ENCODE assay signal across 8 mouse cellular contexts in the genomic region with DNA sequence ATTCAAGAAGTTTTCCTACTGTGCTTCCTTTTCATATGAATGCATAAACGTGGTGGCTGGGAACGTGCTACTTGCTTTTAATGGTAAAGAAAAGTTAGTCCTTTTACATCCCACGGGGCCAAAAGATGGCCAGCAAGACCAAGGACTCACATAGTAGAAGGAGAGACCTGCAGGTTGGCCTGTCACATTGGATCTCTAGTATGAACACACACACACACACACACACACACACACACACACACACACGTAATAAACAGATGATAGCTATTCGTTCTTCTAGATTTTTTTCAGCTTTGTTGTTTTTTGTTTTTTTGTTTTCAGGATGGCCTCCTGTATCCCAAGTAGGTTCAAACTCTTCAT. TPM values are rescaled to one million over a fixed set of nuclear protein-coding genes. Genes with fewer than 3 reads are reported as not detected.
A peak's percentile ranks its signal among the peaks of the same experiment; 100 is the strongest.
DNase-seq lines count a peak whose midpoint lies in the region; ATAC-seq and TF ChIP-seq lines count a peak whose summit lies in the region.

No protein-coding gene starts in this region.

- TF ChIP-seq POLR2A in ES-Bruce4 (IDR thresholded peaks at IDR 0.05; ENCODE audit: insufficient read depth, low read length), result no peak

- H3K9me3 ChIP-seq in heart, embryonic 13.5 days, result no peaks in the 10 kb centered on the region
- no peaks in the 10 kb centered on the region for H3K9me3 ChIP-seq in ES-Bruce4 (replicated peaks; ENCODE audit: control insufficient read depth, insufficient read depth, low read length, poor library complexity, severe bottlenecking)
- no peaks in the 10 kb centered on the region for H3K9me3 ChIP-seq in forebrain, embryonic 16.5 days (ENCODE audit: control insufficient read depth, low read length)
- no peaks in the 10 kb centered on the region for H3K9me3 ChIP-seq in liver, postnatal 0 days (ENCODE audit: low read length)

- no peak for TF ChIP-seq EP300 in ES-Bruce4 (IDR thresholded peaks at IDR 0.05; ENCODE audit: insufficient read depth, low read depth, low read length)
- no peak for TF ChIP-seq EP300 in liver, postnatal 0 days (IDR thresholded peaks at IDR 0.05; ENCODE audit: low read depth)

- no peak for DNase-seq in heart, adult 9 months (ENCODE audit: low spot score in 2 of 2)
- no peak for DNase-seq in liver, postnatal 0 days
- DNase-seq in T-cell, adult 2 months (ENCODE audit: low spot score), result no peak
- DNase-seq in adrenal gland, adult 8-10 months, result no peak
- no peak for DNase-seq in layer of hippocampus, adult 18-20 months (ENCODE audit: low spot score in 2 of 2)

- WGBS in heart, embryonic 13.5 days, result 39% methylated on average over 5 of the region's 5 CpGs
- 44% methylated on average over 5 of the region's 5 CpGs for WGBS in forebrain, embryonic 16.5 days
- WGBS in liver, postnatal 0 days (ENCODE audit: insufficient replicate concordance), result 44% methylated on average over 5 of the region's 5 CpGs

- H3K4me2 ChIP-seq in heart, embryonic 13.5 days, result peak overlapping the region; percentile 77
- peak overlapping the region; percentile 73 for H3K4me2 ChIP-seq in forebrain, embryonic 16.5 days (ENCODE audit: low read length)
- peak overlapping the region; percentile 98 for H3K4me2 ChIP-seq in liver, postnatal 0 days (ENCODE audit: low read depth, low read length)

- TF ChIP-seq CTCF in ES-Bruce4 (IDR thresholded peaks at IDR 0.05; ENCODE audit: low read depth, low read length), result no peak
- no peak for TF ChIP-seq CTCF in liver, postnatal 0 days (IDR thresholded peaks at IDR 0.05; ENCODE audit: low read depth)

- H3K4me3 ChIP-seq in heart, embryonic 13.5 days, result peak overlapping the region; percentile 78
- H3K4me3 ChIP-seq in ES-Bruce4 (ENCODE audit: low read depth, low read length), result peak overlapping the region; percentile 77
- peak overlapping the region; percentile 94 for H3K4me3 ChIP-seq in forebrain, embryonic 16.5 days (replicated peaks; ENCODE audit: low read length)
- peak overlapping the region; percentile 89 for H3K4me3 ChIP-seq in liver, postnatal 0 days (ENCODE audit: low read depth, low read length)

- H3K27ac ChIP-seq in heart, embryonic 13.5 days (replicated peaks), result peak overlapping the region; percentile 74
- no peak overlapping the region for H3K27ac ChIP-seq in ES-Bruce4 (ENCODE audit: insufficient read depth, low read length)
- peak overlapping the region; percentile 51; the same call in 1 of the 2 replicates for H3K27ac ChIP-seq in forebrain, embryonic 16.5 days (ENCODE audit: low read length)
- H3K27ac ChIP-seq in liver, postnatal 0 days (ENCODE audit: low read depth), result peak overlapping the region; percentile 53

- peaks cover 53% of the 10 kb centered on the region for H3K36me3 ChIP-seq in heart, embryonic 13.5 days
- H3K36me3 ChIP-seq in ES-Bruce4 (ENCODE audit: control insufficient read depth, insufficient read depth, low read length, poor library complexity, severe bottlenecking), result peaks cover 2% of the 10 kb centered on the region
- peaks cover 8% of the 10 kb centered on the region for H3K36me3 ChIP-seq in forebrain, embryonic 16.5 days (ENCODE audit: control insufficient read depth, insufficient read depth)
- H3K36me3 ChIP-seq in liver, postnatal 0 days (replicated peaks; ENCODE audit: insufficient read depth, low read length), result peaks cover 31% of the 10 kb centered on the region

- peaks cover 31% of the 10 kb centered on the region for H3K4me1 ChIP-seq in heart, embryonic 13.5 days
- no peaks in the 10 kb centered on the region for H3K4me1 ChIP-seq in ES-Bruce4 (ENCODE audit: control insufficient read depth, insufficient read depth, low read length)
- H3K4me1 ChIP-seq in forebrain, embryonic 16.5 days (replicated peaks; ENCODE audit: control insufficient read depth, insufficient read depth, low read length), result peaks cover 14% of the 10 kb centered on the region
- peaks cover 10% of the 10 kb centered on the region for H3K4me1 ChIP-seq in liver, postnatal 0 days (ENCODE audit: insufficient read depth)

- no peak for ATAC-seq in heart, embryonic 13.5 days (ENCODE audit: extremely low read depth, insufficient number of reproducible peaks, low FRiP score, low TSS enrichment)
- no peak for ATAC-seq in forebrain, embryonic 16.5 days
- ATAC-seq in liver, postnatal 0 days, result peak; percentile 10; the same call in 1 of the 2 replicates

- no peaks in the 10 kb centered on the region for H3K27me3 ChIP-seq in heart, embryonic 13.5 days (replicated peaks)
- no peaks in the 10 kb centered on the region for H3K27me3 ChIP-seq in ES-Bruce4 (ENCODE audit: control insufficient read depth, insufficient read depth, low read length, poor library complexity, severe bottlenecking)
- H3K27me3 ChIP-seq in forebrain, embryonic 16.5 days (replicated peaks; ENCODE audit: control insufficient read depth, insufficient read depth, low read length), result no peaks in the 10 kb centered on the region
- H3K27me3 ChIP-seq in liver, postnatal 0 days (ENCODE audit: insufficient read depth, low read length), result no peaks in the 10 kb centered on the region

- peak overlapping the region; percentile 91 for H3K9ac ChIP-seq in heart, embryonic 13.5 days
- peak overlapping the region; percentile 90 for H3K9ac ChIP-seq in ES-Bruce4 (ENCODE audit: low read depth, poor library complexity, severe bottlenecking)
- H3K9ac ChIP-seq in forebrain, embryonic 16.5 days (replicated peaks; ENCODE audit: low read depth, low read length), result peak overlapping the region; percentile 94
- peak overlapping the region; percentile 81; the same call in 1 of the 2 replicates for H3K9ac ChIP-seq in liver, postnatal 0 days (replicated peaks)

RNA-seq across cellular contexts. Expression of gene Vcpkmt, which starts 0.4 kb away (rescaled TPM):
- 16.3 and 19.6 TPM in 2 replicates for polyA plus RNA-seq in heart, embryonic 13.5 days (2015; fragmentation: Nextera tagmentation; extraction: Ambion mirVana)
- 12.3 and 12.4 TPM in 2 replicates for polyA plus RNA-seq in ES-Bruce4 (2011; ENCODE audit: insufficient read depth, insufficient read length, low read depth, missing spikeins)
- 30.6 and 33.5 TPM in 2 replicates for polyA plus RNA-seq in forebrain, embryonic 16.5 days (2015; fragmentation: Nextera tagmentation; extraction: Ambion mirVana)
- 7.0 and 9.1 TPM in 2 replicates for polyA plus RNA-seq in liver, postnatal 0 days (2015; fragmentation: Nextera tagmentation; extraction: Ambion mirVana)
- total RNA-seq in adrenal gland, adult 8-10 months (2022), result 10 to 100 TPM; 14.5 to 21.8 (median 18.3) TPM
- total RNA-seq in layer of hippocampus, adult 18-20 months (2021), result 10 to 100 TPM; 20.2 to 20.8 TPM
